Mouse (Mus musculus): ENCODE measurements around the gene Cdca8. TPM values are rescaled to one million over a fixed set of nuclear protein-coding genes. Genes with fewer than 3 reads are reported as not detected.
A peak's percentile ranks its signal among the peaks of the same experiment; 100 is the strongest.

Gene Cdca8
- polyA plus RNA-seq, 1 experiment from 2014 or later = 111 TPM

DNA sequence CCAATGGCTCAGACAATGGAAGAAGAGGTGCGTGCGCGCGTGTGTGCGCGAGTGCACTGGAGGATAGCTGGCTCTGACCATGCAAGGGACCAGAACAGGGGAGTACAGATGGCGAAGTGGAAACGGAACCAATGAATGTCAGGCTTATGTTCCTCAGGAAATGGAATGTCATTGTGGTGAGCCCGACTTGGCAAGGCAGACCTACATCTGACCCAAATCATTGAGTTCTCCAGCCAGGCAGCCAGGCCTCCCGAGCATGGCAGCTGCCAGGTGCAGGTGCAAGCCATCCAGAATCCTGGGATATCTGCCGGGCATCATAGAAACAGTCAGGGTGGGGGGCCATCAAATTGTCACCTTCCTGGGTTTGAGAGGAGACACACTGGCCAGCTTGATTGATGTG is 21.8 kb upstream of the Cdca8 start:
- Histone ChIP-seq H3K36me3 (ENCODE audit: control insufficient read depth, insufficient read depth, low read length) (no peaks in the 10 kb centered on the region), H3K4me1 (ENCODE audit: control insufficient read depth, insufficient read depth, low read length) (no peaks in the 10 kb centered on the region), H3K4me3 (replicated peaks; ENCODE audit: low read length) (no peak overlapping the region), H3K4me2 (ENCODE audit: low read depth, low read length) (no peak overlapping the region), H3K27me3 (ENCODE audit: control insufficient read depth, insufficient read depth, low read length) (no peaks in the 10 kb centered on the region), H3K9ac (ENCODE audit: low read length) (no peak overlapping the region), H3K9me3 (replicated peaks; ENCODE audit: control insufficient read depth, low read length) (no peaks in the 10 kb centered on the region), H3K27ac (ENCODE audit: low read length) (no peak overlapping the region)
- WGBS = 81% methylated on average over 11 of the region's 11 CpGs
- ATAC-seq (ENCODE audit: insufficient read depth, low FRiP score) = no peak

DNA sequence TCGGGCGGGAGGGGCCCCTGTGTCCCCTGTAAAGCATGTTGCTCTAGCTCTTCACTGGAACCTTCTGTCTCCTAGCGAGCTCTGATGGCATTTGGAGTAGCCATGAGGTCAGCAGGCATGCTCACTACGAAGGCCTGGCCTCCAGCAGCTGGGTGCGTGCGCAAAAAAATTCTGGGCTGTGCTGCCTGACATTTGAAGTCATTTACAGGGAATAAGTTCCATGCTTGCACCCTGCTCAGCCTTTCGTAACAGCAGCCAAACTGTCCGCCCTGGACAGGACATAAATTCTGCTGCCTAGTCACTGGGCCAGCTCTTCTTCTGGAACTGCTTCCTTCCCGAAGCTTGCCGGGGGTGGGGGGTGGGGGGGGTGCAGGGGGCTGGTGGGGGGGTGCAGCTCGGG is 20.0 kb upstream of the Cdca8 start:
- Histone ChIP-seq H3K27me3 (ENCODE audit: control insufficient read depth, insufficient read depth, low read length) (no peaks in the 10 kb centered on the region), H3K4me1 (ENCODE audit: control insufficient read depth, insufficient read depth, low read length) (no peaks in the 10 kb centered on the region), H3K9ac (ENCODE audit: low read length) (no peak overlapping the region), H3K27ac (ENCODE audit: low read length) (no peak overlapping the region), H3K4me3 (replicated peaks; ENCODE audit: low read length) (no peak overlapping the region), H3K36me3 (ENCODE audit: control insufficient read depth, insufficient read depth, low read length) (no peaks in the 10 kb centered on the region), H3K4me2 (ENCODE audit: low read depth, low read length) (no peak overlapping the region), H3K9me3 (replicated peaks; ENCODE audit: control insufficient read depth, low read length) (no peaks in the 10 kb centered on the region)
- whole genome bisulfite sequencing = 49% methylated on average over 11 of the region's 11 CpGs
- no peak for ATAC-seq (ENCODE audit: insufficient read depth, low FRiP score)

DNA sequence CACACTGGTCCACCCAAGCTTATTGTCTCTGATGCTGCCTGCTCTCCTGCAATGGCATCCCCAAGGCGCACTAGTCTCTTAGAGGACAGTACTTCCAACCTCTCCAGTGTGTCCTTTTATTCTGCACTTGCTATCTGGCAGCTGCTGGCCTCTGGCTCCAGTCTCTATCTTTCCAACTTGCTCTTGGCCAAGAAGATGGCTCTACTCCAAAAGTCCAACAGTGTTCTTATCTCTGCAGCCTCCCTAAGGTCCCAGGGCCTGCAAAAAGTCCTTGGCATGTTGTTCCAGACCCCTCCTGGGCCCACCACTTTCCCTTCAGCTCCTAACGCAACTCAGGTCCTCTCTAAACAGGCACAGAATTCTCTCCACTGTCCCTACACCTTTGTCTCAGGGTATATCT is 18.2 kb upstream of the Cdca8 start:
- no peak for ATAC-seq (ENCODE audit: insufficient read depth, low FRiP score)

DNA sequence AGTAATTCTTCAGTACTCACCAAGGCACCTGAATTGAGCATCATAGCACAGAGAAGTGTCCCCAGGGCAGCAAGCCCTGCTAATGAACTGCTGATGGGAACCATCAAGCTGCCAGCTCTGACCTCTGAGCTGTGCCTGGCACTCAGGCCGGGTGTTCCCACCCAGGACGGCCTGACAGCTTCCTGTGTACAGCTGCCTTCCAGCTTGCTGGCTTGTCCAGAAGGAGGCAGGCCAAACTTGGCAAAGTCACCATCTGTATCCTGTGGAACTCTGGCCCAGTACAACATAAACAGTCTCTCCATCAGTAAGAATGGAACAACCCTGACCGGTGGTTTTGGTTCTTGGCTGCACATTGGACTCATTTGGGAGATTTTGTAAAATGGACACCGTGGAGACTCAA is 14.4 kb upstream of the Cdca8 start:
- WGBS = 47% methylated on average over 4 of the region's 4 CpGs
- Histone ChIP-seq H3K27me3 (ENCODE audit: control insufficient read depth, insufficient read depth, low read length) (no peaks in the 10 kb centered on the region), H3K4me3 (replicated peaks; ENCODE audit: low read length) (no peak overlapping the region), H3K36me3 (ENCODE audit: control insufficient read depth, insufficient read depth, low read length) (no peaks in the 10 kb centered on the region), H3K9me3 (replicated peaks; ENCODE audit: control insufficient read depth, low read length) (no peaks in the 10 kb centered on the region), H3K27ac (ENCODE audit: low read length) (no peak overlapping the region), H3K9ac (ENCODE audit: low read length) (no peak overlapping the region), H3K4me1 (ENCODE audit: control insufficient read depth, insufficient read depth, low read length) (no peaks in the 10 kb centered on the region), H3K4me2 (ENCODE audit: low read depth, low read length) (no peak overlapping the region)
- ATAC-seq (ENCODE audit: insufficient read depth, low FRiP score) = no peak

More for the DNA sequence above, 18.2 kb upstream of the Cdca8 start:
- H3K27ac ChIP-seq (ENCODE audit: low read length) = no peak overlapping the region
- no peaks in the 10 kb centered on the region for H3K9me3 ChIP-seq (replicated peaks; ENCODE audit: control insufficient read depth, low read length)
- H3K36me3 ChIP-seq (ENCODE audit: control insufficient read depth, insufficient read depth, low read length) = no peaks in the 10 kb centered on the region
- WGBS = 76% methylated on average over 2 of the region's 2 CpGs
- no peaks in the 10 kb centered on the region for H3K27me3 ChIP-seq (ENCODE audit: control insufficient read depth, insufficient read depth, low read length)
- H3K4me3 ChIP-seq (replicated peaks; ENCODE audit: low read length) = no peak overlapping the region
- no peaks in the 10 kb centered on the region for H3K4me1 ChIP-seq (ENCODE audit: control insufficient read depth, insufficient read depth, low read length)
- no peak overlapping the region for H3K9ac ChIP-seq (ENCODE audit: low read length)
- no peak overlapping the region for H3K4me2 ChIP-seq (ENCODE audit: low read depth, low read length)

DNA sequence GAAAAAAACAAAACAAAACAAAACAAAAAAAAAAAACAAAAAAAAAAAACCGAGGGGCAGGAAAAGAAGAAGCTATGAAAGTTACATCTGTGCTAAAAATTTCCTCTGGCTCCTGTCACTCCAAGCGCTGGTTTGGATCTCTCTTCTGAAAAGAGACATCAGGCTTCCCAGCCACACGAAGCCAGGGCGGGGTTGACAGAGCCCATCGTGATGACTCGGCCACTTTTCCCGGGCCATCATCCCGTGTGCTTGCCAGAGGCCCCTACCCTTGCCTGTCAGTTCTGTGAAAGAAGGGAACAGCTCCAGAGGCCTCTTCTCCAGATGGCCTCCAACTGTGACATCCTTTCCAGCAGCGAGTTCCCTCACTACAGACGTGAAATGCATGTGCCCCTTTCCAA is 11.9 kb upstream of the Cdca8 start:
- 29% methylated on average over 10 of the region's 10 CpGs for WGBS
- no peak overlapping the region for H3K4me2 ChIP-seq (ENCODE audit: low read depth, low read length)

DNA sequence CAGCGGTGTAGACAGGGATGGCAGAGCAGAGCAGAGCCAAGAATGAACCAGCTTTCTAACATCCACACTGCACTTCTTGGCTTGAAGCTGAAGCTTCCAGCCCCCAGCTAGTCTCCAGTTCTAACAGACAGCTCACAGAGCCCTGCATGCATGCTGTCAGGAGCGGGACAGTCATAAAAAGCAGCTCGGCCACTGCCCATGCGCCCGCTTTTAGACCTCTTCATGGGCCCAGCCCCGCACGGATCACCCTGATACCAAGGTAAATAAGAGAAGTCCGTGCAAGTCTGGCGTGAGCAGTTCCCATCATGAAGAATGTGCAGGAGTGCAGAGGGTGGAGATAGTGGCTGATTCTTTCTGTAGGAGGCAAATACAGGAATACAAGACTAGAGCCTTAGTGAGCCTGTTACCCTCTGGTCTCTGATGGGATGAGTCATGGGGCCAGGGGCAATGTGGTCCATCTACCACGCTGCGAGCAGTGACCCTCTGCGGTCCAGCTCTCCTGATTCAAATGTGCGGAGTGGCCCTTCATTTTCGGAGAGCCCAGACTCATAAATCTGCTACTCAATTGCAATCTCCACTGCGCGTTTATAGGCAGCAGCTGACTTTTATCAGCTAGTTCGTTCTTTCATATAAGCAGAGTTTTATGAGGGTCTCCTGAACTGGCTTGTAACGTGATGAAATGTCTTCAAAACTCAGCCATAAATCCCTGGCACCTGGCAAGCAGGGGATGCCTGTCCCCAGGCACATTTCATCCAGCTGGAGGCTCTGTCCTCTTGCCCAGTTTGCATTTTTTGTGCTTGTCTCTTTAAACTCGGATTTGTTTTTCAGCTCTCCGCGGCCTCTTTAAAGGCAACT is 11.3 kb upstream of the Cdca8 start:
- H3K4me1 ChIP-seq (ENCODE audit: control insufficient read depth, insufficient read depth, low read length) = no peaks in the 10 kb centered on the region
- H3K4me2 ChIP-seq (ENCODE audit: low read depth, low read length) = no peak overlapping the region
- H3K27ac ChIP-seq (ENCODE audit: low read length) = 0 out of 2 replicates have a peak overlapping the region, but pooled peaks have one; percentile 15
- H3K9ac ChIP-seq (ENCODE audit: low read length) = no peak overlapping the region
- no peaks in the 10 kb centered on the region for H3K27me3 ChIP-seq (ENCODE audit: control insufficient read depth, insufficient read depth, low read length)
- no peak for ATAC-seq (ENCODE audit: insufficient read depth, low FRiP score)
- no peak overlapping the region for H3K4me3 ChIP-seq (replicated peaks; ENCODE audit: low read length)
- H3K36me3 ChIP-seq (ENCODE audit: control insufficient read depth, insufficient read depth, low read length) = no peaks in the 10 kb centered on the region
- 47% methylated on average over 21 of the region's 21 CpGs for WGBS
- H3K9me3 ChIP-seq (replicated peaks; ENCODE audit: control insufficient read depth, low read length) = no peaks in the 10 kb centered on the region

More for the DNA sequence above, 11.9 kb upstream of the Cdca8 start:
- Histone ChIP-seq H3K27ac (ENCODE audit: low read length) (no peak overlapping the region), H3K27me3 (ENCODE audit: control insufficient read depth, insufficient read depth, low read length) (no peaks in the 10 kb centered on the region), H3K36me3 (ENCODE audit: control insufficient read depth, insufficient read depth, low read length) (no peaks in the 10 kb centered on the region), H3K4me3 (replicated peaks; ENCODE audit: low read length) (no peak overlapping the region), H3K4me1 (ENCODE audit: control insufficient read depth, insufficient read depth, low read length) (no peaks in the 10 kb centered on the region), H3K9me3 (replicated peaks; ENCODE audit: control insufficient read depth, low read length) (no peaks in the 10 kb centered on the region), H3K9ac (ENCODE audit: low read length) (no peak overlapping the region)
- ATAC-seq (ENCODE audit: insufficient read depth, low FRiP score) = no peak

DNA sequence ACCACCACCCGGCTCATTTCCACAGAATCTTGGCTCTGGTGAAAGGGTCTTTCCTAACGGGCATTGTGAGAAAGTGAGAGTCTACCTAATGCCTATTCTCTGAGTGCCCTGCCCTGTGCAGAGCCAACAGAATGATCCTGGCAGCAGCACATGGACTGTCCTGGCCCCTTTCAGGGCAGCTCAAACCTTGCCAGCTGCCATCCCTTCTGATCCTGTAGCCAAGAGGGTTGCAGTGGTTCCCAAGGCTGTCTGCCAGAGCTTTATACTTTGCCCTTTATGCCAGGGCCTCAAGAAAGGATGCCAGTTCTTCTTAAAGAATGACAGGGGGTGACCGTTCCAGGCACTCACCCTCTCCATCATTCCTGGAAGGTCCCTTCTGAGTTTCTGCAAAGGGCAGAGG is 10.4 kb upstream of the Cdca8 start:
- WGBS = 84% methylated on average over 3 of the region's 3 CpGs
- no peak overlapping the region for H3K27ac ChIP-seq (ENCODE audit: low read length)
- no peak overlapping the region for H3K9ac ChIP-seq (ENCODE audit: low read length)
- no peaks in the 10 kb centered on the region for H3K36me3 ChIP-seq (ENCODE audit: control insufficient read depth, insufficient read depth, low read length)
- H3K4me3 ChIP-seq (replicated peaks; ENCODE audit: low read length) = no peak overlapping the region
- H3K9me3 ChIP-seq (replicated peaks; ENCODE audit: control insufficient read depth, low read length) = no peaks in the 10 kb centered on the region
- no peaks in the 10 kb centered on the region for H3K4me1 ChIP-seq (ENCODE audit: control insufficient read depth, insufficient read depth, low read length)
- ATAC-seq (ENCODE audit: insufficient read depth, low FRiP score) = no peak
- no peaks in the 10 kb centered on the region for H3K27me3 ChIP-seq (ENCODE audit: control insufficient read depth, insufficient read depth, low read length)
- no peak overlapping the region for H3K4me2 ChIP-seq (ENCODE audit: low read depth, low read length)

DNA sequence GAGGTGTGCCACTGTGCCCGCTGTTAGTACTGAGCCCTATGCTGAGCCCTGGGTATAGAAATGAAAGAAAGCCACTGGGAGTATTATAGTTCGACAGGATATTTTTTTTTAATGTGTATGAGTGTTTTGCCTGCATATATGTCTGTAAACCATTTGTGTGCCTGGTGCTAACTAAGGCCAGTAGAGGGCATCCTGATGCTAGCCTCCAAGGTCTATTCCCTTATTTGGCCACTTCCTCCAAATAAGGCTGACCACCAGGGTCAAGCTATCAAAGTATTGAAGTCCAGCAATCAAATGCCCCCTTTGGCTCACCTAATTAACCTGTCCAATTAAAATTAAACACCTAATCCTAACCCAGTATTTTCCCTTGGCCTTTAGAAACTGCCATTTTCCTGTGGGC is 5.8 kb upstream of the Cdca8 start:
- no peak overlapping the region for H3K27ac ChIP-seq (ENCODE audit: low read length)
- H3K9ac ChIP-seq (ENCODE audit: low read length) = no peak overlapping the region
- no peaks in the 10 kb centered on the region for H3K4me1 ChIP-seq (ENCODE audit: control insufficient read depth, insufficient read depth, low read length)
- H3K9me3 ChIP-seq (replicated peaks; ENCODE audit: control insufficient read depth, low read length) = no peaks in the 10 kb centered on the region
- ATAC-seq (ENCODE audit: insufficient read depth, low FRiP score) = no peak
- 53% methylated on average over 2 of the region's 2 CpGs for WGBS
- no peaks in the 10 kb centered on the region for H3K27me3 ChIP-seq (ENCODE audit: control insufficient read depth, insufficient read depth, low read length)
- no peak overlapping the region for H3K4me2 ChIP-seq (ENCODE audit: low read depth, low read length)
- H3K4me3 ChIP-seq (replicated peaks; ENCODE audit: low read length) = no peak overlapping the region
- H3K36me3 ChIP-seq (ENCODE audit: control insufficient read depth, insufficient read depth, low read length) = peaks cover 3% of the 10 kb centered on the region; the same call in 1 of the 2 replicates

DNA sequence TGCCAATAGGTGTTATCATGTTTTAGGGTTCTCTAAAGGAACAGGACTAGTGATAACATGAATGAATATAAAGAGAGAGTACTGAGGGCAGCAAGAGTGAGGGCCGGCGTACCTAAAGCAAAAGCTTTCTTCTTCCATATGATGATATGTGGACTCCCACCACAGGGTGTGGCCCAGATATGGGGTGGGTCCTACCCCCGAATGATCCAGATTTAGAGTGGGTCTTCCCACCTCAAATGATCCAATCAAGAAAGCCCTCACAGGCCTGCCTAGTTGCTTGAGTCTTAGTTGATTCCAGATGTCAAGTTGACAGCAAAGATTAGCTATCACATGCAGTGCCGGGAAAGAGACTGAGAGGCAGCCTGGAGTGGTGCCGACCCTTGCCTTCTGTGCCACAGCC is 4.7 kb upstream of the Cdca8 start:
- Histone ChIP-seq H3K27me3 (ENCODE audit: control insufficient read depth, insufficient read depth, low read length) (no peaks in the 10 kb centered on the region), H3K9ac (ENCODE audit: low read length) (no peak overlapping the region), H3K4me3 (replicated peaks; ENCODE audit: low read length) (no peak overlapping the region), H3K27ac (ENCODE audit: low read length) (no peak overlapping the region), H3K4me2 (ENCODE audit: low read depth, low read length) (no peak overlapping the region), H3K36me3 (ENCODE audit: control insufficient read depth, insufficient read depth, low read length) (peaks cover 3% of the 10 kb centered on the region; the same call in 1 of the 2 replicates), H3K4me1 (ENCODE audit: control insufficient read depth, insufficient read depth, low read length) (no peaks in the 10 kb centered on the region), H3K9me3 (replicated peaks; ENCODE audit: control insufficient read depth, low read length) (no peaks in the 10 kb centered on the region)
- 85% methylated on average over 5 of the region's 5 CpGs for WGBS
- ATAC-seq (ENCODE audit: insufficient read depth, low FRiP score) = no peak

Measured in stomach, embryonic 16.5 days (tissue).